ENCODE assay signal across 11 mouse cellular contexts in the genomic region with DNA sequence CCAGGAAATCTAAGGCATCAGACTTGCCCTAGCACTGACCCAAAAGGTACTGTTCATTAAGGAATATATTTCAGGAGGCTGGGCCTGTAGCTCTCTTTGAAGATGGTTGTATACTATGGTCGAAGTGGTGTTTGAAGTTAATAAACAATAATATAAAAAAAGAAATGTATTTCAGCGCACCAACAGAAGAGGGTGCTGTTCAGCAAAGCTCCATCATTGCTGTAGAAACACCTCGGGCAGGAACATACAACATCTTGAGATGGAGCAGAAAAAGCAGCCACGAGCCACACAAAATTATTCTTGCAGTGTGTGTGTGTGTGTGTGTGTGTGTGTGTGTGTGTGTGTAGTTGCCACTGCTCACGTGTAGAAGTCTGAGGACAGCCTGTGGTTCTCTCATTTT. TPM values are rescaled to one million over a fixed set of nuclear protein-coding genes. Genes with fewer than 3 reads are reported as not detected.
DNase-seq lines count a peak whose midpoint lies in the region; ATAC-seq and TF ChIP-seq lines count a peak whose summit lies in the region.
"Had no signal": no experiment of that assay in that cellular context is flagged by ENCODE, and none has a peak within 500 bp of the region (broad histone marks: within the 10 kb centered on the region; RNA-seq: fewer than 3 reads in every experiment).

No protein-coding gene starts in this region.

- TF ChIP-seq CTCF in intestine, postnatal 0 days (IDR thresholded peaks at IDR 0.05; ENCODE audit: low read depth): peak; percentile 69

- 54% methylated on average over 5 of the region's 5 CpGs for WGBS in intestine, postnatal 0 days
- 59% methylated on average over 5 of the region's 5 CpGs for WGBS in intestine, embryonic 16.5 days

- no peak overlapping the region for H3K9ac ChIP-seq in intestine, postnatal 0 days (ENCODE audit: low read depth, low read length)
- no peak overlapping the region for H3K9ac ChIP-seq in intestine, embryonic 16.5 days (ENCODE audit: low read depth, low read length)
- H3K9ac ChIP-seq: kidney, embryonic 15.5 days; limb, embryonic 12.5 days had no signal

- H3K9me3 ChIP-seq in intestine, postnatal 0 days (ENCODE audit: control insufficient read depth): no peaks in the 10 kb centered on the region
- H3K9me3 ChIP-seq in intestine, embryonic 16.5 days (ENCODE audit: control insufficient read depth, low read length): no peaks in the 10 kb centered on the region
- H3K9me3 ChIP-seq: kidney, embryonic 15.5 days; limb, embryonic 12.5 days had no signal

- no peak for ATAC-seq in intestine, postnatal 0 days
- ATAC-seq in intestine, embryonic 16.5 days: no peak
- ATAC-seq: forebrain, embryonic 14.5 days had no signal

- H3K4me2 ChIP-seq in intestine, postnatal 0 days (replicated peaks; ENCODE audit: low read depth): no peak overlapping the region
- H3K4me2 ChIP-seq in intestine, embryonic 16.5 days (ENCODE audit: low read depth, low read length): no peak overlapping the region
- H3K4me2 ChIP-seq: kidney, embryonic 15.5 days; limb, embryonic 12.5 days had no signal

- peak; percentile 26 for DNase-seq in thymus, postnatal 14 days
- no peak for DNase-seq in thymus, postnatal 25 days
- DNase-seq in c-Kit-positive CD71-positive TER-119-positive erythroid progenitor cells, embryonic 14.5 days (ENCODE audit: low spot score): peak; percentile 5
- DNase-seq in frontal cortex, postnatal 36 days (ENCODE audit: low spot score in 2 of 2): no peak
- no peak for DNase-seq in right cerebral cortex, postnatal 4 days
- DNase-seq: cerebellum, postnatal 14 days had no signal

- no peak overlapping the region for H3K4me3 ChIP-seq in intestine, postnatal 0 days (ENCODE audit: low read depth, low read length)
- H3K4me3 ChIP-seq in intestine, embryonic 16.5 days (ENCODE audit: low read length): no peak overlapping the region
- H3K4me3 ChIP-seq: kidney, embryonic 15.5 days; limb, embryonic 12.5 days had no signal

- no peaks in the 10 kb centered on the region for H3K36me3 ChIP-seq in intestine, postnatal 0 days (ENCODE audit: control insufficient read depth, insufficient read depth)
- H3K36me3 ChIP-seq in intestine, embryonic 16.5 days (ENCODE audit: control insufficient read depth, insufficient read depth, low read length): no peaks in the 10 kb centered on the region
- H3K36me3 ChIP-seq: limb, embryonic 12.5 days had no signal

- no peak overlapping the region for H3K27ac ChIP-seq in intestine, postnatal 0 days (ENCODE audit: low read depth, low read length)
- H3K27ac ChIP-seq in intestine, embryonic 16.5 days (ENCODE audit: low read length): no peak overlapping the region
- H3K27ac ChIP-seq: kidney, embryonic 15.5 days; limb, embryonic 12.5 days had no signal

- no peaks in the 10 kb centered on the region for H3K4me1 ChIP-seq in intestine, postnatal 0 days (replicated peaks; ENCODE audit: control insufficient read depth, insufficient read depth, low read length)
- H3K4me1 ChIP-seq in intestine, embryonic 16.5 days (ENCODE audit: control insufficient read depth, insufficient read depth, low read length): no peaks in the 10 kb centered on the region
- H3K4me1 ChIP-seq: kidney, embryonic 15.5 days; limb, embryonic 12.5 days had no signal

- no peaks in the 10 kb centered on the region for H3K27me3 ChIP-seq in intestine, postnatal 0 days (replicated peaks; ENCODE audit: control insufficient read depth, insufficient read depth, low read length)
- no peaks in the 10 kb centered on the region for H3K27me3 ChIP-seq in intestine, embryonic 16.5 days (replicated peaks; ENCODE audit: control insufficient read depth, insufficient read depth, low read length)
- H3K27me3 ChIP-seq: kidney, embryonic 15.5 days; limb, embryonic 12.5 days had no signal

RNA-seq across cellular contexts. Expression of a gene that starts 25.9 kb away (rescaled TPM):
- polyA plus RNA-seq in intestine, postnatal 0 days (2015; fragmentation: Nextera tagmentation; extraction: Ambion mirVana): 0.98 and 1.2 TPM in 2 replicates
- 1.1 and 1.3 TPM in 2 replicates for polyA plus RNA-seq in intestine, embryonic 16.5 days (2015; fragmentation: Nextera tagmentation; extraction: Ambion mirVana)

RNA-seq across cellular contexts. Expression of a gene that starts 51.5 kb away (rescaled TPM):
- 1.6 and 2.0 TPM in 2 replicates for polyA plus RNA-seq in intestine, postnatal 0 days (2015; fragmentation: Nextera tagmentation; extraction: Ambion mirVana)
- 18.9 and 19.9 TPM in 2 replicates for polyA plus RNA-seq in intestine, embryonic 16.5 days (2015; fragmentation: Nextera tagmentation; extraction: Ambion mirVana)

Comparison
In these comparisons a context has a peak if more than half of its experiments do, and no peak if none do; other contexts are left out.
1. DNase-seq: peak in thymus, postnatal 14 days (single experiment) and c-Kit-positive CD71-positive TER-119-positive erythroid progenitor cells, embryonic 14.5 days (single experiment); none in thymus, postnatal 25 days (single experiment), frontal cortex, postnatal 36 days (0 of 2) and right cerebral cortex, postnatal 4 days (single experiment).